Mouse (Mus musculus) MEL (cell line): ENCODE data around the gene Xrcc1.

Source experiments
- CTCF ChIP-seq, 3 experiments: IDR thresholded peaks in 2 of 3; conservative IDR thresholded peaks in 1 of 3; 2 replicates each; pipeline ENCODE4 v1.5.1; 2011 to 2012; ENCODE audit warnings: low read length in 3 of 3, low read depth in 2 of 3, mild to moderate bottlenecking in 2 of 3, improper control_type of control experiment in 1 of 3, inconsistent platforms in 1 of 3, mixed read lengths in 1 of 3, moderate library complexity in 1 of 3; ENCODE audit not compliant: control insufficient read depth in 1 of 3, insufficient read depth in 1 of 3, poor library complexity in 1 of 3, severe bottlenecking in 1 of 3
- POLR2A ChIP-seq, 2 experiments: IDR thresholded peaks; 2 replicates each; pipeline ENCODE4 v1.6.1; 2011 to 2012; ENCODE audit warnings: low read length in 2 of 2, mild to moderate bottlenecking in 2 of 2, control low read depth in 1 of 2, improper control_type of control experiment in 1 of 2, low read depth in 1 of 2, moderate library complexity in 1 of 2; ENCODE audit not compliant: control insufficient read depth in 1 of 2, insufficient read depth in 1 of 2, poor library complexity in 1 of 2
- SIN3A ChIP-seq: IDR thresholded peaks from 2 replicates; pipeline ENCODE4 v1.6.1; 2012; ENCODE audit warnings: low read length, improper control_type of control experiment, inconsistent platforms
- TAL1 ChIP-seq: IDR thresholded peaks from 2 replicates; pipeline ENCODE4 v1.6.1; 2012; ENCODE audit warnings: mild to moderate bottlenecking, inconsistent platforms, low read length, moderate library complexity, mixed read lengths
- UBTF ChIP-seq: IDR thresholded peaks from 2 replicates; pipeline ENCODE4 v1.6.1; 2012; ENCODE audit warnings: low read depth, mild to moderate bottlenecking, inconsistent platforms, low read length, improper control_type of control experiment, moderate library complexity, borderline replicate concordance; ENCODE audit not compliant: insufficient read depth
- ZKSCAN1 ChIP-seq: IDR thresholded peaks from 2 replicates; pipeline ENCODE4 v1.6.1; 2012; ENCODE audit warnings: low read depth, mild to moderate bottlenecking, inconsistent platforms, low read length, improper control_type of control experiment, moderate library complexity

DNA sequence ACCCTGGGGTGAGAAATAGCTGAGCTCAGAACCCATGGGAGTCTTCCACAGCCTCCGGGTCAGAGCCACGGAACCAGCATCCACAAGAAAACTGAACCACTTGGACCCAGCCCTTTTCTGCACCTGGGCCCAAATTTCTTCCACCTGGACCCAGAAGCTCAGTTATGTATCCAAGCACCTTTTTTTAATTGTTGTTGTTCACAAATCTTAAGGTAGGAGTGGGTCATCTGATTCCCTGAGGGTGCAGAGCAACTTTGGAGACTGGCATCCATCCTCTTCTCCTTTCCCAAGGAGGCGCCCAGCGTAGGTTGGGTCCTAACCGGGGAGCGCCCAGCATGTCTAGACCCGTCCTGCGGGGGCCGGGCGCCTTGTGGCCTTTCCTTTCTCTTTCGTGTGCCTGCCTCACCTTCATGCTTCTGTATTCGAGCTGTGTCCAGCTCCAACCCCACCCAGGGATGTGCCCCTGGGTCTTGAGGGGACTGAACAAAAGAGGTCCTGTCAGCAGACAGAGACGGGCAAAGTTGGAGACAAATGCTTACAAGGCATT is at the start of gene Xrcc1, which contains the start of gene Pinlyp:
- no peak for TF ChIP-seq TAL1
- TF ChIP-seq SIN3A, result no peak
- TF ChIP-seq POLR2A (IDR thresholded peaks at IDR 0.05; ENCODE audit: control insufficient read depth in 1 of 2, insufficient read depth in 1 of 2, low read depth in 1 of 2, low read length in 2 of 2, poor library complexity in 1 of 2), result 0 out of 4 replicates have a peak, but pooled peaks of 1 of the 2 experiments have one; percentile 13
- TF ChIP-seq CTCF (IDR thresholded peaks at IDR 0.05 in 2 of 3, conservative IDR thresholded peaks at IDR 0.05 in 1 of 3; ENCODE audit: control insufficient read depth in 1 of 3, insufficient read depth in 1 of 3, low read depth in 2 of 3, low read length in 3 of 3, poor library complexity in 1 of 3, severe bottlenecking in 1 of 3), result no peak
- no peak for TF ChIP-seq ZKSCAN1
- TF ChIP-seq UBTF, result no peak
